Mouse (Mus musculus): ENCODE results near the gene Odf2l. TPM values are rescaled to one million over a fixed set of nuclear protein-coding genes. Genes with fewer than 3 reads are reported as not detected.

The Odf2l gene
- polyA plus RNA-seq (2012; rRNA removed) = 5.0 and 5.2 TPM in 2 replicates

GRCm38 (mm10) chr3:145118254-145119001 lies at the start of gene Odf2l:
Gene Odf2l, plus strand, starts transcription at chr3:145118588.

GRCm38 (mm10) chr3:145099291-145099690 lies 19.1 kb upstream of the Odf2l start, which contains the start of gene Clca2:
Gene Clca2, minus strand, starts transcription at chr3:145099443.

Other genes starting within 250 kb of the Odf2l start
- gene Clca4b, start 186.1 kb upstream of the Odf2l start, polyA plus RNA-seq (2012; rRNA removed) = 0.16 TPM in 1 of 2 replicates, not detected in the other
- gene Clca4a, start 143.5 kb upstream of the Odf2l start, polyA plus RNA-seq (2012; rRNA removed) = not detected in 2 replicates
- gene Clca1, start 85.8 kb upstream of the Odf2l start, polyA plus RNA-seq (2012; rRNA removed) = 0.02 and 0.06 TPM in 2 replicates
- not detected in 2 replicates for gene Clca2, start 19.1 kb upstream of the Odf2l start, polyA plus RNA-seq (2012; rRNA removed)
- gene Col24a1, start 173.9 kb downstream of the Odf2l start, polyA plus RNA-seq (2012; rRNA removed) = 0.53 and 0.75 TPM in 2 replicates

Data from liver, embryonic 18 days (tissue).